ENCODE assay signal across 16 mouse cellular contexts in the genomic region with DNA sequence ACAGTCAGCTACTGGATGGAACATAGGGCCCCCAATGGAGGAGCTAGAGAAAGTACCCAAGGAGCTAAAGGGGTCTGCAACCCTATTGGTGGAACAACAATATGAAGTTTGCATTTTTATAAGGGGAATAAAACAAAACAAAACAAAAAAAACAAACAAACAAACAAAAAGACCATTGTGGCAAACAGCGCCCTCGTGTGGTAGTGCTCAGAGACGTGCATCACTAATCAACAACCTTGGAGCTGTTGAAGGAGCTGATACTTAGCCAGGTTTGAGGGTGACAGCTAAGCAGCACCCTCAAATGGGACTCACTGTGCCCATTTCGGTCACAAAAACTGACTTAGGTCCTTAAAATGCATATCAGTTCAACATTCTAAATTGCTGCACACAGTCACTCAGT. TPM values are rescaled to one million over a fixed set of nuclear protein-coding genes. Genes with fewer than 3 reads are reported as not detected.
DNase-seq lines count a peak whose midpoint lies in the region; TF ChIP-seq lines count a peak whose summit lies in the region.
"Had no signal": no experiment of that assay in that cellular context is flagged by ENCODE, and none has a peak within 500 bp of the region (broad histone marks: within the 10 kb centered on the region; RNA-seq: fewer than 3 reads in every experiment).

No protein-coding gene starts in this region.

- peak; percentile 69 for TF ChIP-seq CTCF in layer of hippocampus, adult 2 months (conservative IDR thresholded peaks at IDR 0.05)

- DNase-seq in cerebellum, postnatal 10 days: peak; percentile 34 to 45
- no peak for DNase-seq in cerebellum, postnatal 4 days (ENCODE audit: low spot score in 2 of 2)
- DNase-seq in layer of hippocampus, adult 2 months (ENCODE audit: low spot score in 2 of 2): no peak
- DNase-seq in layer of hippocampus, postnatal 25 days (ENCODE audit: extremely low spot score in 1 of 2, low spot score in 1 of 2): no peak
- peak; percentile 44 for DNase-seq in A20 (ENCODE audit: low read depth, low spot score)
- DNase-seq in adrenal gland, postnatal 36 days: peak; percentile 13 to 17
- DNase-seq in heart, postnatal 4 days: no peak
- DNase-seq in right cerebral cortex, postnatal 14 days: no peak
- DNase-seq: cerebellum, adult 9-10 months; layer of hippocampus, postnatal 36 days had no signal

- no peak overlapping the region for H3K27ac ChIP-seq in layer of hippocampus, adult 2 months
- H3K27ac ChIP-seq: heart, embryonic 15.5 days; intestine, embryonic 15.5 days; liver, embryonic 15.5 days; neural tube, embryonic 13.5 days had no signal

- no peak overlapping the region for H3K4me3 ChIP-seq in layer of hippocampus, adult 2 months
- H3K4me3 ChIP-seq: erythroblast, embryonic 14.5 days; heart, embryonic 15.5 days; intestine, embryonic 15.5 days; liver, embryonic 15.5 days; megakaryocyte, embryonic 14.5 days; neural tube, embryonic 13.5 days had no signal

RNA-seq across cellular contexts. Expression of gene Odam, which starts 13.4 kb away (rescaled TPM):
- total RNA-seq in layer of hippocampus, adult 2 months (2021): not detected
- not detected for total RNA-seq in layer of hippocampus, postnatal 25 days (2021)
- not detected for total RNA-seq in adrenal gland, postnatal 36 days (2021)
- not detected for total RNA-seq in heart, postnatal 4 days (2021)
- total RNA-seq: layer of hippocampus, postnatal 36 days had no signal

RNA-seq across cellular contexts. Expression of gene Prr27, which starts 45.9 kb away (rescaled TPM):
- total RNA-seq in layer of hippocampus, adult 2 months (2021): not detected
- not detected for total RNA-seq in layer of hippocampus, postnatal 25 days (2021)
- not detected for total RNA-seq in adrenal gland, postnatal 36 days (2021)
- not detected for total RNA-seq in heart, postnatal 4 days (2021)
- total RNA-seq: layer of hippocampus, postnatal 36 days had no signal

RNA-seq across cellular contexts. Expression of gene Csn3, which starts 54.0 kb away (rescaled TPM):
- not detected for total RNA-seq in layer of hippocampus, adult 2 months (2021)
- not detected for total RNA-seq in layer of hippocampus, postnatal 25 days (2021)
- total RNA-seq in adrenal gland, postnatal 36 days (2021): not detected
- total RNA-seq in heart, postnatal 4 days (2021): not detected
- total RNA-seq: layer of hippocampus, postnatal 36 days had no signal

Comparison
In these comparisons a context has a peak if more than half of its experiments do, and no peak if none do; other contexts are left out.
1. DNase-seq: peak in cerebellum, postnatal 10 days (2 of 2), A20 (single experiment) and adrenal gland, postnatal 36 days (2 of 2); none in cerebellum, postnatal 4 days (0 of 2), layer of hippocampus, adult 2 months (0 of 2), layer of hippocampus, postnatal 25 days (0 of 2), heart, postnatal 4 days (single experiment) and right cerebral cortex, postnatal 14 days (single experiment).